Mouse (Mus musculus) embryo, embryonic 9.5 days (tissue): ENCODE data around the gene Adora2a.
"Not testable (repeated sequence)": the region's sequence is repeated elsewhere in the genome, so short reads cannot be mapped to it uniquely, and the experiment has no call there.

Source experiments
- DNase-seq: peaks from one replicate; pipeline ENCODE4 v3.0.0-alpha.2; 2017; ENCODE audit errors: extremely low spot score

Adora2a gene

DNA sequence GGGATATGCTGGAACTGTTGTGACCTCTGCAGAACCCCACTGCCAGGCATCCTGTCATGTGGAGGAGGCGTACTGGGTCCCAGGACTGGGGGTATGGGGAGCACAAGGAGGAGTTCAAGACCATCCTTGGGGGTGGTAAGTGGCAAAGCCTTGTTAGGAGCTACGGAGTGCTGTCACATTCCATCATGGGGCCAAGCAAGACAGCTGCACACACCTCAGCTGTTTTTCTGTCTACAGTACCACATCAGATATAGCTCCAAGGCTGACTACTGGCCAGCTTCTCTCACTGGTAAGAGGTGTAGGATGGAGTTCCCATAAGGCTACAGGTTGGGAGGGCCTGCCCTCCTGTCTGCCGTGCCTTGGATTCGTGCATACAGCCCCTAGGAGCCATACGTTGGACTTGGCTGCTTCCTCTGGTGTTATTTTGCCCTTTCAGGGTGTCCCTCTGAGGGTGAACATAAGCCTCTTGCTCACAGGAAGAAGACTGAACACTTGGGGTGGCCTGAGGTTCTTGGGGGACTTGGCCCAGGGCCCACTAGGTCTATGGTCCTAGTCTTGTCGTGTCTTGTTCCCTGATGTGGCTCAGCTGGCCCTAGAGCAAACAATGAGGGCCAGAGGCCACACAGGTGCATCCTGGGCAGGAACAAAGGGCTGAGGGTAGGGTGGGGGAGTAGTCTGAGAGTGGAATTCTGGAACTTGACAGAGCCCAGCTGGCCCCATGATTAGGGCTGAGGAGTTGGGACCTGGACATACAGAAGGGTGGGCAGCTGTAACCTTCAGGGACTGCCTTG lies 2.3 kb upstream of the Adora2a start:
- DNase-seq: no peak

DNA sequence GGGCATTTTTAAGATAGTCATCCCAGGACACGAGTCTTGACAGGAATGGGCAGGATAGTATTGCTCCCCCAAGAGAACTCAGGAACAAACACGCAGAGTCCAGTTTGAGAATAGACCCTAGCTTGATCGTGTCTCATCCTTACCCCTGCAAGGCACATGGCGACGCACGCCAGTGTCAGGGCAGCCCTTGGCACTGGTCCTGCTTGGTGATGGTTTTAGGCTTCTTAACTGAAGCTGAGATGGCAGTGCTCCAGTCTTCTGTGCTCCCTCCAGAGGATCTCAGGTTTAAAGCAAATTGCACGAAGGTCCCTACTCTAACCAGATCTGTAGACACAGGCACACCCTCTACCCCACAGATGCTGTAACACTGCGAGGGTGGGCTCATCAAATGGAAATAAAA lies 921 bp upstream of the Adora2a start:
- no peak for DNase-seq

DNA sequence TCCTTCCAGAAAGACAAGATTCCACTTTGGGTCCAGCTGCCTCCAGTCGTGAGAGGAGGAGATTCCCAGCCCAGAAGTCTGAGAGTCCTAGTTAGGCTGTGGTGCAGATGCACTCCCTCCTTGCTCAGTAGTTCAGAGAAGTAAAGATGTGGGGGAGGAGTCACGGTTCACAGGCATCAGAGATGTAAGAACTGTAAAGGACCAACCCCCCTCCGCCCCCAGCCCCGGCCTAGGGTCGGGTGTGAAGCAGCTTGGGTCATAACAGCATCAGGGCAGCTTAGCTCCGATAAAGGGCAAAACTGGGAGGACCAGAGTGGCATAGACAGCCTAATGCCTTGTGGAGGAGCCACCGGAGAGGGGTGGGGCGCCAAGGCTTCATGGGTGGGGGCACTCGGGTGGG lies 205 bp upstream of the Adora2a start:
- peak; percentile 22 for DNase-seq

DNA sequence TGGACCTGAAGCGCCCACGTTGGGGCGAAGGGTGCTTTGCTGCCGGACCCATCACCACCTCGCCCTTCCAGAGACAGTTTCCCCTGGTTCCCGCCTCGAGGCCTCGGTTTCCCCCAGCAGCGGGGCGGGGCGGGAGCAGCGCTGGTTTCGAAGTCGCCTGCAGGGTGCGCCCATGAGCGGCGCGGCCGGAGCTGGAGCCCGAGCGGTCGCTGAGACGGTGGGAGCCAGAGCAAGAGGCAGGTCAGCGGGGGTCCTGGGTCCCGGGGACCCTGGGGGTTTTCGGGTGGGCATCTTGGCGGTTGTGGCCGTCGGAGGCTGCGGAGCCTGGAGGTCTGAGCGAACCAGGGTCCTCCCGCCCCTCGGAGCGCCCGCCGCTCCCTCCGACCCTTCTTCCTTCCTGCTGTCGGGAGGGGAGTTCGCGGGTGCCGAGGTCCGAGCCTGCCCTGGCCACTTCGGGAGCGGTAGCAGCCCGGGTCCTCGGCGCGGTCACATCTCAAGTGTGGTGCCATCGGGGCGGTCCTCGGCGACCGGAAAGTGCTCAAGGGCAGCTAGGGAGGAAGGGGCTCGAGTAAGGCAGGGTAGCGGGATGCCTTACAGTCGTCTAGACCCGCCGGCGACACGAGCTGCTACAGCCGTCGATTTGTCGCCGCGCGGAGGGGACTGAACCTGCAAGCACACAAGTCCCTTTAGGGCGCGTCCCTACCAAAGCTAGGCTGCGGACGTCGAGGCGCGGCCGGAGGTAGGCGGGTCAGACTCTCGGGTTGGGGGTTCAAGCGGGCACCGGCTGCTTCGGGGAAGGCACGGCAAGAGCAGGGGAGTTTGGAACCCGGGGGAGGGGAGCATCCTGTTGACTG lies 458 bp downstream of the Adora2a start:
- peak; percentile 77 for DNase-seq

DNA sequence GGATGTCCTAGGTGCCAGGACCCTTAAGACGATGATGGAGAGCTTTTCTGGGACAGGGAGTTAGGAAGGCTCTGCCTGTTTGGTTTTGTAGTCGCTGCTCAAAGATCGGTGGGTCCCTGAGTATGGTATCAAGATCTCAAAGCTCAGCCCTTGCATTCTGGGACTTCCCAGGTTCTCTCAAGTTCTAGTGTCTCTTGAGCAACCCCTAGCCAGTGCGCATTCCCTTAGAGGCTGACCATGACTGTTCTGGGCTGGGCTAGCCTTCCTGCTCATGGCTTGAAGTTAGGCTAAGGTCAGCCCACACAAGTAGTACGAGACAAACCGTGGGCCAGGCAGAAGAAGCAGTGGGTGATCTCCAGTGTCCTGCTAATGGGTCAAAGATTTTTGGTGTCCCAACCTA lies 1.5 kb downstream of the Adora2a start:
- no peak for DNase-seq

DNA sequence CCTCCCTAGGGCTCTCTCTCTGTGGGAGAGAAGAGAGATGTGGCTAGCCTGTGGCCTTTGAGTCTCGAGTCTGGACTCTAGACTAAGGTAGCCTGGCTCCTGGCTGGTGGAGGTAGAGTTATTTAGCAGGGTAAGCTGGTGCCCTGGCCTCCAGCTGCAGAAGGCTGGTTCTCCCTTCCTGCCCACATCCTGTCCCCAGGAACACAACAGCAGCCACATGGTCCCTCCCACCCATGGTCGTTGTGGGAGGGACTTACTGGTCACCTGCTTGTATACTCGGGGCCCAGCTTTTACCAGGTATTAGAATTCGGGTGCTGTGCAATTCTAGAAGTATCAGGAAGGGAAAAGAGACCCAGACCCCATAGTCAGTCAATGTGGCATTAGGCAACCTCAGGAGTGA lies 3.6 kb downstream of the Adora2a start:
- no peak for DNase-seq

DNA sequence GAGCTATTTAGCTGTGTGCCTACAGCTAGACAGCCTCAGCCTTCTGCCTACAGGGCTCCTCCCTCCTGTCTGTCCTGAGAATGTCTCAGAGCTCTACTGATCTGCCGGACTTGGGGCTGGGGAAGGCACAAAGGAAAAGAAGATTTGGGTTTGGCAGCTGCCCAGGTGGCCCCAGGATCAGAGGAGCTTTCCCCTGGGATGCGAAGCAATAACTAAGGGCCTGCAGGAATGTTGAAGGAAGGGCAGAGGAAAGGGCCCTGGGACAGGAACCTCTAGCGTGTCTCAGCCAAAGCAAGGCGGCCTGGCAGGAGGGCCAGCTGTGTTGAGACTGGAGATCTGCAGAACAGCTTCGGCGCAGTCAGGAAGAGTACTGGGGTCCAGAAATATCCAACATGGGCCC lies 6.3 kb downstream of the Adora2a start:
- no peak for DNase-seq

DNA sequence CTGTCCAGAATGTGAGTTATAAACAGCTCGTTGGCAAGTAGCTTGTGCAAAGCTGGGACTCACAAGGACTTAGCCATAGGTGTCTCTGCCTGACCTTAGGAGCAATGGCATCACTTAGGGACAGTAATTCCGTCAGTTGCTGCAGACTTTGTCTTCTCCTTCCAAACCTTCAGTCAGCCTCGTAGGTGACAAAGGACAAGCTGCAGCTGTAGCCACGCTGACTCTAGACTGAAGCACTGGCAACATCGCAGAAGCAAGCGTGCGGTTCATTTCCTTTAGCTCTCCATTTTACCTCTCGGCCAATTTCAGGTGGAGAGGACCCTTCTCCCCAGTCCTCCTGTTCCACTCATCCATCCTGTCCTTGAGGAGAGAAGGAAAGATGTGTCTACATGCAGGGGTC lies 7.3 kb downstream of the Adora2a start:
- DNase-seq: no peak

DNA sequence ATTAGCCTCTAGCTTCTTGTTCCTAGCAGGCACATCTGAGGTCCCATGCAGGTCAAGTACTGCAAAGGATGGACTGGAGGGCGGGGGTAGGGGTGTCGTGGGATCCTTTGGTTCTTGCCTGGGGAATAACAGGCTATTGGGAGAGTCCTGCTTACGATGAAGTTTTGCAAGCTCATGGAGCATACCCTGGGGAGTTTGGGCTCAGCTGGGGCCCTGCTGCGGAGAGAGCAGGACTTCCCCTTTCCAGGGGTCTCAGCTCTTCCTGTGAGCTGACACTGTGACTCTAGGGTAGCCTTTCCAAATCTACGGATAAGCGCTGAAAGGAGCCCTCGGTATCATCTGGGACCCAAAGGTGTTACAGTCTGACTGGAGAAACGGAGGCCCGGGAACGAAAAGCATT lies 7.7 kb downstream of the Adora2a start:
- no peak for DNase-seq

DNA sequence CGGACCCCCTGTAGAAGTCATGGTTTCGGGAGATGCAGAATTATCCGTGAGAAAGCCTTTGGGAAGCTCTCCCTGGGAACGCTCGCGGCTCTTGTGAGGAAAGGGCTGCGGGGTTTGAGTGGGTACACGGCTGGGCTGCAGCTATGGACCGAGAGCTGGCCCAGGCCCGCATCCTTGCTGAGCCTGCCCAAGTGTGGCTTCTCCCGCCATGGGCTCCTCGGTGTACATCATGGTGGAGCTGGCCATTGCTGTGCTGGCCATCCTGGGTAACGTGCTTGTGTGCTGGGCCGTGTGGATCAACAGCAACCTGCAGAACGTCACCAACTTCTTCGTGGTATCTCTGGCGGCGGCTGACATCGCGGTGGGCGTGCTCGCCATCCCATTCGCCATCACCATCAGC lies 9.1 kb downstream of the Adora2a start:
- DNase-seq: no peak

DNA sequence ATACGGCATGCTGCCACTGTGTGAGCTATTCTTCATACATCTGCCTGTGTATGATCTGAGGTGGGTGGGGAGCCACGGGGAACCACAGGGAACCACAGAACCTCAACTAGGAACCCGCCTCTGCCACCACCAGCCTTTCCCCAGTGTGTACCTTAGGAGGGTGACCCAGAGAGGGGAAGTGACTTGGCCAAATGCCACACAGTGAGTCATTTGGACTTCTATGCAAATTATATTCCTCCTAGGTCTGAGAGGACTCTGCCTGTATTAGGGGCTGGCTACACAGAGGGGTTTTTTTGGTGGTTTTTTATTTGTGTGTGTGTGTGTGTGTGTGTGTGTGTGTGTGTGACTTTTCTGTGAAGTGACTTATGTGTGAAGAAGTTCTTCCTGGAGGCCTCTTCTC lies 9.9 kb downstream of the Adora2a start:
- DNase-seq: no peak

DNA sequence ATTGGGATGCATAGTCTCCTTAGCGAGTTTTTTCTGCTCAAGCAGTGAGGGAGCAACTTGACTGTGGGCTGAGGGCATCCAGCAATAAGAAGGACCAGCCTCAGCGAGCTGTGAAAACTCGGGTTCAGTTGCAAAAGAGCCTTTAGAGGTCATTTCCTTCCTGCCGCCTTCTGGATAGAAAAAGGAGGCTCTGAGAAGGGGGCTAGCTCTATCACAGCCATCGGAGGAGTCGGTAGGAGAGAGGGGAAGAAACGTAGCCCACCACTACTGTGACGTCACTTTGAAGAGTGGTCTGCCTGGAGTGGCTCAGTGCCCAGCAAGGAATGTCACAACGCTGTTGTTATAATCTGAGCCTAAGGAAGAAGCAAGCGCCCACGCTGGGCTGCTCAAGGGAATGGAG lies 10.4 kb downstream of the Adora2a start:
- no peak for DNase-seq

DNA sequence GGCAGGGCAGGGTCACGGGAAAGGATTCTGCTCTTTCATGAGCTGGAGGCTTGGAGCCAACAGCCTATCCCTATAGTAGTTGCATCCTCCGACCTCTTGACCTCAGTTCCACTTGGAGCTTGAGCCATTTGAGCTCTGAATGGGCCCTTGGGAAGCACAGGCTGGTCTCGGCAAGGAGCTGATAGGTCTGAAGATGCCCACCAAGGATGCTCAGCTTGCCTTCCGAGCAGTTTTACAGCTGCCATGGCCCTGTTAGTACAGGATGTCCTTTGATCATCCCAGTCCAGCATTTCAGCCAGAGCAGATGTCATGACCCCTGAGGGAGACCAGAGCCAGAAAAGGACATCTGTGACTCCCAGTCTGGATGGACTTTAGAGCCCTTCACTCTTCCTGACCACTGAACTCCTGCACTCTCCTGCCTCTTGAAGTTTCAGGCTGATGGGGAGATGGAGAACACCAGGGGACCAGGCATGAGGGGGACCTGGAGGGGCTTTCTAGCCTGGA lies 11.6 kb downstream of the Adora2a start:
- peak; percentile 31 for DNase-seq

DNA sequence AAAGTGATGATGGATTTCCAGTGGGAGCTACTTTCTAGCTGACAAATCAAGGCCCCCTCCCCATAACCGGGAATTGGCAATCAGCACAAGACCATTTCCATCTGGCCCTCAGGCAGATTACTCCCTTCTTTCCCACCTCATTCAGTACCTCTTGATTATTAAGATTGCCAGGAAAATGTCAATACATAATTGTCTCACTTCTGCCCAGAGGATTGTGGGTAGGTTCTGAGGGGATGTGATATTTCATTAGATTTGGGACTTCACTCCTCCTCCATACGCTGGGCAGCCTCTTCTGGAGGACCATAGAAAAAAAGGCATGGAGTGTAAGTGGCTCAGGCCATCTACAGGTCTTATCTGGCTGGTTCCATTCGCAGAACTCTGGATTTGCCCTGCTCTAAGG lies 15.6 kb downstream of the Adora2a start:
- DNase-seq: no peak

DNA sequence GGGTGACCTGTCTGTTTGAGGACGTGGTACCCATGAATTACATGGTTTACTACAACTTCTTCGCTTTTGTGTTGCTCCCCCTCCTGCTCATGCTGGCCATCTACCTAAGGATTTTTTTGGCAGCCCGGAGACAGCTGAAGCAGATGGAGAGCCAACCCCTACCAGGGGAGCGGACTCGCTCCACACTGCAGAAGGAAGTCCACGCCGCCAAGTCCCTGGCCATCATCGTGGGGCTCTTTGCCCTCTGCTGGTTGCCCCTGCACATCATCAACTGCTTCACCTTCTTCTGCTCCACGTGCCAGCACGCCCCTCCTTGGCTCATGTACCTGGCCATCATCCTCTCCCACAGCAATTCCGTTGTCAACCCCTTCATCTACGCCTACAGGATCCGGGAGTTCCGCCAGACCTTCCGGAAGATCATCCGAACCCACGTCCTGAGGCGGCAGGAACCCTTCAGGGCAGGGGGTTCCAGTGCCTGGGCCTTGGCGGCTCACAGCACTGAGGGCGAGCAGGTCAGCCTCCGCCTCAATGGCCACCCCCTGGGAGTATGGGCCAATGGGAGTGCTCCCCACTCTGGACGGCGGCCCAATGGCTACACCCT lies 16.6 kb downstream of the Adora2a start:
- no peak for DNase-seq

DNA sequence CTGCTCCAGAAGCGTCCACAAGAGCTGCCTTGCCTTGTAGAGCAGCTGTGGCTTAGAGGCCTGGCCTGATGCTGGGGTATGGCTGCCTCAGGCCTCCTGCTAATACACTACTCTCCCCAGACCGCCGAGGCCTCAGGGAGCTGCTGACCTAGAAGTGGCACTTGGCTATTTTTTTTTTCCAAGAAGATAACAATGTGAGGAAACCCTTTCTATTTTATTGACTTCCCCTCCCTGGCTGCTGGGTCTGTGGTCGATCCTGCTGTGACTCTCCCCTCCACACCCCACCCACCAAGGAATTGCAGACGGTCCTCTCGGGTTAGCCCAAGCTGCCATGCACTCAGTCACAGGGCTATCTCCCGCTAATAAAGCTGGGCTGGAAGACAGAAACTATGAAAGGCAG lies 17.5 kb downstream of the Adora2a start:
- no peak for DNase-seq

DNA sequence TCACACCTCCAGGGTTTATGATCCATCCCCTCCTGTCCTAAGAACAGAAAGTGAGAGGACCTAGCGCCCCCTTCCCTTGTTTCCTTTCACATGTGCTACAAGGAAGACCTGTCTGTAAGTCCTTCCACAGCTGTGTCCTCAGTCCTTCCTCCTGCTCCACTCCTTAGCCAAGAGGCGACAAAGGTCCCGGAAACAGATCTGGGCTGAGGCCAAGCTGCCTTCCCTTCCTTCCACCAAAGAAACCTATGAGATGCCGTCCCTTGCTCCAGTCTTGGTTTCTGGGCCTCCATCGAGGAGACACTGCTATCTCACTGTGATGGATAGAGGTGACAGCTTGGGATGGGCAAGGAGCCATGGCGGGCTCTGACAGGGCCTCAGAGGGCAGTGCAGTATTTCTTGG lies 18.4 kb downstream of the Adora2a start:
- no peak for DNase-seq

DNA sequence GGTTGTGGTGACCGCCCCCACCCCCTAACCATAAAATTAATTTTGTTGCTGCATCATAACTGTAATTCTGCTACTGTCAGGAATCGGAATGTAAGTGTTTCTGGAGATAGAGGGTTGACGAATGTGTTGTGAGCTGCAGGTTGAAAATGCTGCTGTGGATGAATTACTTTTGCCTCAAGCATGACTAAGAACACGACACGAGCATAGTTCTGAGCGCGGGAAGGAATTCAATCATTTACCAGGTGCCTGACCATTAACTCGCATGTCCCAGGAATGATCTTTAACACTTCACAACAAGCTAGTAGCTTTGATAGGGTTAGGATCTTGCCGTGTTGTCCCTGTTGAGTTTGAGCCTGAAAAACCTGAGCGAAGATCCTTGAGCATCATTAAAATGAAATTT lies 20.6 kb downstream of the Adora2a start:
- no peak for DNase-seq

DNA sequence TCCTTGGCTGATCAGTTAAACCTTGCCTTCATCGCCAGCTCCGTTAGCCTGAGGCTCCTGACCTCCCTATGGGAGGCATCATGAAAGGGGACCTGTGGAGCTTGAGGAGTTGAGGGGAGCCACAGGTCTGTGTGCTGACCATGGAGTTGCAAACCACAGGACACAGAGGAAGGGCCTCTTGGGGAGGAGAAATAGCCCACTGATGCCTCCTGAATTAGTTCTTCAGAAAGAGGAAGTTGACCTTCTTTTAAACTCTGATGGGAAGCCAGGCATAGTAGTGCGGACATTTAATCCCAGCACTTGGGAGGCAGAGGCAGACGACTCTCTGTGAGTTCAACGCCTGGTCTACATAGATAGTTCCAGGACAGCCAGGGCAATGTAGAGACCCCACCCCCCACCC lies 22.2 kb downstream of the Adora2a start:
- DNase-seq: no peak

DNA sequence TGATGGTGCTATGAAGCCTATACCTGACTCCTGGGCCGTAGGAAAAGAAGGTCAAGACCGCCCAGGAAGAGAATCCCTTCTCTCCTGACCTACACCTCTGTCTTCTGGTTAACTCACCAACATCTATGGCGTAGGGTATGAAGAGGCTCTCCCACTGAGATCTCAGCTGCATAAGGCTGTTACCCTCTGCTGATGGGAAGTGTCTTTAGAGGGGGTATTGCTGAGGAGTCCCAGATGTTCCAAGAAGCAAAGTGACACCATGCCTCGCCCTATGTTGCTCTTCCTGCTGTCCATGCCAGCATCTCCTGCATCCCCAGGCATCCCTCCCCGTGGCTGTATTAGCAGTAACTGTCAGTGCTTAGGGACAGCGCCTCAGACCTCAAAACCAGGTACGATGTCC lies 22.7 kb downstream of the Adora2a start:
- DNase-seq: no peak

DNA sequence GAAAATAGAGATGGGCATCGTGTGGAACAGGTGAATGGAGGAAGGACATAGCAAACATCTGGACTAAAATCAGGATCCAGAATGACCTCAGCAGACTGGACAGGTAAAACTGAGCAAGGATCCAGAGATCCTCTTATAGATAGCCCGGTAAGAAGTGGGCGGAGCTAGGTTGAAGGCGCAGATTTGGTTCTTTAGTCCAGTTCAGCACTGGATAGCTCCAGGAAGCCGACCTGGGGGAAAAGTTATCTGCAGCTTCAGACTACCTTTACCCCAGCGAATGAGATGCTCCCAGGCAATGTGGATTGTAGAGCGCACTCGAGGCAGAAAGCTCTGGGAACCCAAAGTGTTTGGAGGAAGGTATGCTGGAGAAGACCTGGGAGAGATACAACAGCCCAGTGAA lies 25.3 kb downstream of the Adora2a start:
- DNase-seq: no peak

DNA sequence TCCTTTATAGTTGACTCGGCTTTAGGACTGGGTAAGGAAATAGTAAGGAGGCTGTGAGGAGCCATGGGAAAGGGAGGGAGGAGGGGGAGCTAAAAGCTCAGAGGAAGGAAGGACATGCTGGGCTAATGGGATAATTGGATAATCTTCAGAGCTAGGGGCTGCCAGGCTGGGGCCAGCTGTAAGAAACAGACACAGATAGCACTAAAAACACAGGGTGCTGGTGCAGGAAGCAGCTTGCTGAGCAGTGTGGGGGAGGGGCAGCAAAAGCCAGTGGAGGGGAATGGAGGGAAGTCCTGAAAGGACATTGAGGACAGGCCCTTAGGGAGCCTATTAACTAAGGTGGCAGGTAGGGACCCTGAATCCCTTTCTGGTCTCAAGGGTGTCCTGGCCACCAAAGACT lies 27.9 kb downstream of the Adora2a start:
- DNase-seq: not testable (repeated sequence)

DNA sequence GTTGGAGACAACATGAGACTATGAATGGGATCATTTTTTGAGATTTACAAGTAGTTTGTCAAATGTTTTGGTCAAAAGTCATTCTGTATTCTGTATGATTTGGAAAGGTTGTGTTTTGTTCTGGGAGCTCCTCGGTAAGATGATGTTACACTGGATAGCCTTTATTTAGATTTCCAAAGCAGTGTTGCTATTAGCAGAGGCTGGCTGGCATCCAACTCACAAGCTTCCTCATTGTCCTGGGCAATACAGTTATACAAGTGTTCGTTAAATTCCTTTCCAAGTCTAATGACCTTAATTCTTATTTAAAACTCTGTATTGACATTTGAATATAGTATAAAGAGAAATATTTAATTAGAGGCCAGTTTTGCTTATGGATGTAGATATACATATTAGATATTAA lies 28.6 kb downstream of the Adora2a start:
- DNase-seq: no peak
